Mouse (Mus musculus) retina, adult 2 months (tissue): ENCODE measurements around the gene Fga.
A peak's percentile ranks its signal among the peaks of the same experiment; 100 is the strongest.

Source experiments
- DNase-seq: peaks from one replicate; pipeline ENCODE4 v3.0.0-alpha.2; 2012; ENCODE audit warnings: low read depth, low spot score

The Fga gene

DNA sequence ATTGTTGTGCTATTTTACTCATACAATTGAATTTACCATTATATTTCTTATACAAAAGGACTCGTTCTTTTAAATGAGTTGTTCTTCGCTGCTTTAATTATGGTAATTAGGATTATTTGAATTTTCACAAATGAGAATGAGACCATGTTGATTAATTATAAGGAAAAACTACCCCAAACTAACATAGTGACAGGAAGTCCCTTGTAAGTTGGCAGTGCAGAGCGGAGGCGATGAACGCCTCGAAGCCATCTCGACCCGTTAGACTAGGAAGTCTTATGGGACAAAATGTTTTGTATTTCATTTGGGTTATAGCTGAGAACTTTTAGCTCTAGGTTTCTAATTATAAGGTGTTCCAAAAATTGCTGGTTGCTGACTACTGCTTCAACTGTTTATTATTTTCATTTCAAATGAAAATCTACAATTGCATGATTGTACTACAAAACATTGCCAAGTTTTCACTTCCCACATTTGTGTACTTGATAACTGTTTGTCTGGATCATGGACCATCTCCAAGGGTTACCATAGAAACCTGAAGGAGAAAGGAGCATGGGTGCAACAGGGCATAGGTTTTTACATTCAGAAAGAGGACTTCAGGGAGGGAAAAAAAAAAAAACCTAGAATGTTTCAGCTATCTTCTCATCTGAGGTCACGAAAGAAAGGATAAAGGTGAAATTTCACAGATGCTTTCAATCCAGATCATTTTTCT lies 1.8 kb downstream of the Fga start:
- DNase-seq: no peak

GRCm38 (mm10) chr3:83030331-83030730 lies 4.5 kb downstream of the Fga start:
- no peak for DNase-seq

DNA sequence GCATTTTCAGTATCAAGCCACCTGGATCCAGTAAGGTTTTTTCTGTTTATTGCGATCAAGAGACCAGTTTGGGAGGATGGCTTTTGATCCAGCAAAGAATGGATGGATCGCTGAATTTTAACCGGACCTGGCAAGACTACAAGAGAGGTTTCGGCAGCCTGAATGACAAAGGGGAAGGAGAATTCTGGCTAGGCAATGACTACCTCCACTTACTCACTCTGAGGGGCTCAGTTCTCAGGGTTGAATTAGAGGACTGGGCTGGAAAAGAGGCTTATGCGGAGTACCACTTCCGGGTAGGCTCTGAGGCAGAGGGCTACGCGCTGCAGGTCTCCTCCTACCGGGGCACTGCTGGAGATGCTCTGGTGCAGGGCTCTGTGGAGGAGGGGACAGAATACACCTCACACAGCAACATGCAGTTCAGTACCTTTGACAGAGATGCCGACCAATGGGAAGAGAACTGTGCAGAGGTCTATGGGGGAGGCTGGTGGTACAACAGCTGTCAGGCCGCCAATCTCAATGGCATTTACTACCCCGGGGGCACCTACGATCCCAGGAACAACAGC lies 7.0 kb downstream of the Fga start:
- no peak for DNase-seq

DNA sequence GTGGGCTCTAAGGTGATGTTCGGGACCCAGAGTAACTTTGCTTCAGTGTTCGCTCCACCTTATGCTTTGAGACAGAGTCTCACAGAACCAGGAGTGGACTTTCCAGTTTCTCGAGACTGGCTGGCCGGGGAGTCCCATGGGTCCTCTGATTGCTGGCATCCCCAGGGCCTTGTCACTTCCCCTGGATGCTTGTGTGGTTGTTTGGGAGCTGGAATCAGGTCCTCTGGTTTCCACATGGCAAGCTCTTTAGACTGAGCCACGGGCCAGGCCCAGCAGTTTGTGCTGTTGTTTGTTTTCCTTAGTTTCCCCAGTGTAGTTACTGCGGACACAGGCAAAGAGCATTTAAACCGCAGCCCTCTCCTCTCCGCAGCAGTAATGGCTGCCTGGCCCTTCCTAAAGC lies 7.9 kb downstream of the Fga start:
- no peak for DNase-seq

DNA sequence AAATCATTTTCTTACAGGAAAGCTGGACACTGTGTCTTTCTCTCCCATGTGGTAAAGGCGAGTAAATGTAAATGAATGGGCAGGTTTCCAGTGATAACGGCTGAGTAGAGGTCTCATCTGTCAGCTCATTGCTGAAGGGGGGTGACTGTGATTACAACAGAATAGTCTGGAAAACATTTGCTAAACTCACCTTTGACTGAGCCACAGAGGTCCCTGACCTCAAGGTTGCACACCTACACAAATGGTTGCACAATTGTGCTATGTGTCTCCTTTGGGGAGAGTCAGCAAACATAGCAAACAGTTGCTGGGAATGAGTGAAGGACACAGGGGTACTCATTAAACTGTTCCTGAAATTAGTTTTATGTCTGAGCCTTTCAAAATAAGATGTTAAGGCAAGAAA lies 13.0 kb downstream of the Fga start:
- DNase-seq: no peak

- no peak for DNase-seq
These were observed 13.8 kb downstream of the Fga start for GRCm38 (mm10) chr3:83039666-83040065.

GRCm38 (mm10) chr3:83042451-83042850 lies 16.6 kb downstream of the Fga start:
- no peak for DNase-seq

DNA sequence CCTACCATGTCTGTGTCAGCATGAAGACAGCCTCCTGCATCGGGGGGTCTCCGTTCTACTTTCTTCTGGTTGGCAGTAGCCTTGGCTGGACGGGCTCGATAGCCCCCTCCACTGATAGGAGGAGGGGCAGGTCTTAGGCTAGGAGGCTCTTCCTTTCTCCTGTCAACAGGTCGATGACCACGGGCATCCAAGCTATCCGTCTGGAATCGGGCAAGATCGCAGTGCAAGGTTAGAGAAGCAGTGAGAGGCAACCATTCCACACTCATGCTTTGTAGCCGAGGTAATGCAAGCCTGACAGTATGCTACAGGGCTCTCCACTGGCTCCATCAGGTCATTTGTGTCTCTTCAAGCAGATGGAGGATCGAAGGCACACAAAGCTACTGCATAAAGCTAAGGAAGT lies 20.8 kb downstream of the Fga start:
- DNase-seq: no peak

DNA sequence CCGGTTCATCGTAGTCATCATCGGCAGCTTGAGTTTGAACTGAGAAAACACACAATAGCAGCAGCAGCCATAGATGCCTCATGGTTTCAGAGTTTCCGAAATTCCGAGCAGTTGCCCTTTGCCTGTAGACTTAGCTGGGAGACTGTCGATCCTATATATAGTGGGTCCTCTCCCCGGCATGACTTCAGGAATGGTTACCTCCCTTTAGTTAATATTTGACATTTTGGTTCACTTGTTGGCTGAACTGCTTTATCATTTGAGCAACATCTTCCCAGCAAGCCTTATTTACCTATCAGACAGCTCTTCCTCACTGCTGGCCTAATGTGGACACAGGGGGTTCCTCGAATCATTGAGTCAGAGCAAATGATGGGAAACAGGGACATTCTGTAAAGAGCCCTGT lies 23.8 kb downstream of the Fga start, which contains the start of gene Fgb:
Gene Fgb (minus strand): TSS at position 184 of the 400 bp plus-strand sequence.
- no peak for DNase-seq

GRCm38 (mm10) chr3:83050661-83051060 lies 24.8 kb downstream of the Fga start:
- DNase-seq: no peak

- no peak for DNase-seq
These were observed 26.2 kb downstream of the Fga start for GRCm38 (mm10) chr3:83052102-83052501.

- no peak for DNase-seq
These were observed 27.2 kb downstream of the Fga start for GRCm38 (mm10) chr3:83053126-83053525.

- DNase-seq: peak; percentile 15
These were observed 27.9 kb downstream of the Fga start for GRCm38 (mm10) chr3:83053758-83054157.

DNA sequence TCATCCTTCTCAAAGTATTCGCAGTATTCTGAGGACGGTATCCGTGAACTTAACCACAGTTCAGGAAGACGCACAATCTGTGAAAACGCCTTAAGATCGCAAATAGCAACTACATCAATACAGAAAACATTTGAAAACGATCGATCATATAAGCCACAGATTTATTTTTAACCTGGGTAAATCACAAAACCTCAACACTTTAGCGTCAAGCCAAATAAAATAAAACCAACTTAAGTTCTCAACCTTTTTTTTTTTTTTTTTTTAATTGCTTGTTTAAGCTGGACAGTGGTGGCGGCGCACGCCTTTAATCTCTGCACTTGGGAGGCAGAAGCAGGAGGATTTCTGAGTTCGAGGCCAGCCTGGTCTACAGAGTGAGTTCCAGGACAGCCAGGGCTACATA lies 28.9 kb downstream of the Fga start:
- DNase-seq: no peak

GRCm38 (mm10) chr3:83055281-83056038 lies 29.6 kb downstream of the Fga start, which contains the start of gene Plrg1:
Gene Plrg1, plus strand, starts transcription at chr3:83055522.
- peak; percentile 92 for DNase-seq

GRCm38 (mm10) chr3:83057046-83057445 lies 31.2 kb downstream of the Fga start:
- no peak for DNase-seq

DNA sequence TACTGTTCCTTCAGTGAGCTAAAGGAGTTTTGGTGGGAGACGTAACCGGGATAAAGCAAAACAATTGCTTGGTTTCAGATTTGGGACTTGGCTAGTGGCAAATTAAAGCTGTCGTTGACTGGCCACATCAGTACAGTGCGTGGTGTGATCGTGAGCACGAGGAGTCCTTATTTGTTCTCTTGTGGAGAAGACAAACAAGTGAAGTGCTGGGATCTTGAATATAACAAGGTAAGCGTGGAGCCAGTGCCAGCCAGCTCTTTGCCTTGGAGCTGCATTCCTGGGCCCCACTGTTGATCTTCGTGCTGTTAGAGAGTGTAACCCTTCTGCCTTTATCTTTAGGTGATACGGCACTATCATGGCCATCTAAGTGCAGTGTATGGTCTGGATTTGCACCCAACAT lies 42.0 kb downstream of the Fga start:
- no peak for DNase-seq

GRCm38 (mm10) chr3:83068869-83069268 lies 43.0 kb downstream of the Fga start:
- no peak for DNase-seq

- no peak for DNase-seq
These were observed 44.4 kb downstream of the Fga start for GRCm38 (mm10) chr3:83070231-83070630.

GRCm38 (mm10) chr3:83076563-83076962 lies 50.7 kb downstream of the Fga start:
- no peak for DNase-seq

DNA sequence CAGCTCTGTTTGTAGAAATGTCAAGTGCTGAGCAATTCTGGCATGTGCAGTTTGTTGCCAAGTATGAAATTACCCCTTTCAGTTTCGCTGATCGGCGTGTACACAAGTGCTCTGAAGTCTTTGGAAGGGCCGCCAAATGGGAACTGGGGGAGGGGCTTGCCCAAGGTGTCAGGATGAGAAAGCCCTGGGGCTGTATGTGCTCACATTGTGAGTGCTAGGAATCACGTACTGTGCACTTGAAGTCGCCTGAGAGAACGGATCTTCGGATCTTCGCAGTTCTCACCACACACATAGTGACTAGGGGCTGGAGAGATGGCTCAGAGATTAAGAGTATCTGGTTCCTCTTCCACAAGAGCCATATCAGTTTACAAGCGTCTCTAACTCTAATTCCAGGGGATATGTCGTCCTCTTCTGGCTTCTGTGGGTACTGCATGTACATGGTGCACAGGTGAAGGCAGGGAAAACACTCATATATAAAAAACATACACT lies 54.7 kb downstream of the Fga start:
- DNase-seq: peak; percentile 13
